Mouse (Mus musculus): ENCODE results near the gene Xrcc5.

Xrcc5 gene

GRCm38 (mm10) chr1:72400616-72401015 lies 93.4 kb downstream of the Xrcc5 start:
- peak; percentile 94 to 95 for DNase-seq

GRCm38 (mm10) chr1:72401331-72402069 lies 94.3 kb downstream of the Xrcc5 start:
- no peak for DNase-seq

- no peak for DNase-seq
Measured at GRCm38 (mm10) chr1:72406505-72407079, 99.4 kb downstream of the Xrcc5 start.

GRCm38 (mm10) chr1:72409936-72410335 lies 102.7 kb downstream of the Xrcc5 start:
- DNase-seq: peak; percentile 65 to 84

GRCm38 (mm10) chr1:72411108-72411507 lies 103.9 kb downstream of the Xrcc5 start:
- DNase-seq: no peak

- no peak for DNase-seq
Measured at GRCm38 (mm10) chr1:72413205-72413604, 106.0 kb downstream of the Xrcc5 start.

- DNase-seq: peak in 1 of 2 experiments; percentile 36
Measured at GRCm38 (mm10) chr1:72414133-72414532, 106.9 kb downstream of the Xrcc5 start.

- DNase-seq: peak in 1 of 2 experiments; percentile 35
Measured at GRCm38 (mm10) chr1:72414561-72415253, 107.5 kb downstream of the Xrcc5 start.

- peak; percentile 41 to 74 for DNase-seq
Measured at GRCm38 (mm10) chr1:72418744-72419655, 111.8 kb downstream of the Xrcc5 start.

GRCm38 (mm10) chr1:72420220-72420619 lies 113.0 kb downstream of the Xrcc5 start:
- no peak for DNase-seq

GRCm38 (mm10) chr1:72422121-72422520 lies 114.9 kb downstream of the Xrcc5 start:
- DNase-seq: peak; percentile 86 to 94

- DNase-seq: no peak
Measured at GRCm38 (mm10) chr1:72426456-72426855, 119.2 kb downstream of the Xrcc5 start.

GRCm38 (mm10) chr1:72428526-72428925 lies 121.3 kb downstream of the Xrcc5 start:
- DNase-seq: no peak

GRCm38 (mm10) chr1:72429107-72429807 lies 122.0 kb downstream of the Xrcc5 start:
- DNase-seq: no peak

GRCm38 (mm10) chr1:72432579-72432978 lies 125.4 kb downstream of the Xrcc5 start:
- DNase-seq: no peak

- DNase-seq: no peak
Measured at GRCm38 (mm10) chr1:72434510-72434909, 127.3 kb downstream of the Xrcc5 start.

- no peak for DNase-seq
Measured at GRCm38 (mm10) chr1:72436967-72437366, 129.7 kb downstream of the Xrcc5 start.

GRCm38 (mm10) chr1:72439146-72439545 lies 131.9 kb downstream of the Xrcc5 start:
- DNase-seq: peak; percentile 73 to 81

GRCm38 (mm10) chr1:72442747-72443146 lies 135.5 kb downstream of the Xrcc5 start:
- DNase-seq: no peak

Data from cerebellum, postnatal 14 days (tissue).